Mouse (Mus musculus) NIH3T3 (cell line): ENCODE results near the gene Ceacam20.

Experiments
- DNase-seq: peaks from one replicate; pipeline ENCODE4 v3.0.0-alpha.2; 2012; ENCODE audit warnings: low read depth

Gene Ceacam20

GRCm38 (mm10) chr7:19964985-19965579, at the start of gene Ceacam20:
Gene Ceacam20, plus strand, starts transcription at chr7:19965412.
- peak; percentile 52 for DNase-seq

DNA sequence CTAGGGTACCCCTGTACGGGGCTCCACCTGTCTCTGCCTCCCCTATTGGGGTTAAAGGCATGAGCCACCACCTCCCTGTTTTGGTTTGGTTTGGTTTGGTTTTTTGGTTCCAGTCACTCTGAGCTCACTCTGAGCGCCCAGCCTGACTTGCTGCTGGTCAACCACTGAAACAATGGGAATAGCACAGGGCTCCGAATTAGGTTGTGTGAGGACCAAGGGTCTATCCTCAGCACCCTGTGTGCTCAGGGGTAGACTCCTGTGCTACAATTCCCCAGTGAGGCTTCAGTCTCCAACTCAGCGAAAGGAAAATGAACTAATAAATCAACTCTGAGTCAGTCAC, 45.1 kb upstream of the Ceacam20 start:
- no peak for DNase-seq

- DNase-seq: peak; percentile 97
These were observed 44.5 kb upstream of the Ceacam20 start, which contains the start of gene Pvr for GRCm38 (mm10) chr7:19920506-19921261. Gene Pvr, minus strand, starts transcription at chr7:19921160.

DNA sequence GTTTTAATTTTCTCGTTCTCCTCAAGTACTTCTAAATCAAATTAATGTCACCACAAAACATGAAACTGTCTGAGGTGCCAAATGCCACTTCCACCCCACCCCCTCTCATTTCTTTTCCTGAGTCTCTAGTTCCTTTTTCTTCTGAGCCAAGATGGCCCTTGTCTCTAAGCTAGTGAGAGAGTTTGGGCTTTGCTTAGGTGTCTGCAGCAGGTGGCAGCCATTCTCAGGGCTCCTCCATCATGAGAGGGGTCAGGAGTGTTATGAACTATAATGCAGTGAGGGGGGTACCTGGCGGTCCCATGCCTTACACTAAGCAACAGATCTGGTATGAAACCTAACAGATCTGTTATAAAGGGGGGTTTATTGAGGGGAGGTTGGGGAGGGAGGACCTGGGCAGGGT, 41.9 kb upstream of the Ceacam20 start:
- no peak for DNase-seq

- no peak for DNase-seq
These were observed 41.4 kb upstream of the Ceacam20 start for GRCm38 (mm10) chr7:19923797-19924196.

DNA sequence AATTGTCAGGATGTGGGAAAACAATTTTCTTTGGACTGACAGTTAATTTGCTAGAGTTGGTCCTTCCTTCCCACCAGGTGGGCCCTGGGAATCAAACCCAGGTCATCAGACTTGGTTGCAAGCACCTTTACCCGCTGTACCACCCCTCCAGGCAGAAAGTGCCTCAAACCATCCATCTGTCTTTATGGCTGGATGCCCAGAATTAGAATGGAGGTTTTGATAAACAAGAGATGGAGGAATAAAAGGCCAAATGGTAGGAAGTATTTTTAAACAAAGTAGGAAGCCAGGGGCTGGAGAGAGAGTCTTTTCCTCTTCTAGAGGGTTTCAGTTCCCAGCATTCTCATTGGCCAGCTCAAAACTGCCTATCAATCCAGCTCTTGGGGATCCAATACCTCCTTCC, 39.8 kb upstream of the Ceacam20 start:
- peak; percentile 56 for DNase-seq

DNA sequence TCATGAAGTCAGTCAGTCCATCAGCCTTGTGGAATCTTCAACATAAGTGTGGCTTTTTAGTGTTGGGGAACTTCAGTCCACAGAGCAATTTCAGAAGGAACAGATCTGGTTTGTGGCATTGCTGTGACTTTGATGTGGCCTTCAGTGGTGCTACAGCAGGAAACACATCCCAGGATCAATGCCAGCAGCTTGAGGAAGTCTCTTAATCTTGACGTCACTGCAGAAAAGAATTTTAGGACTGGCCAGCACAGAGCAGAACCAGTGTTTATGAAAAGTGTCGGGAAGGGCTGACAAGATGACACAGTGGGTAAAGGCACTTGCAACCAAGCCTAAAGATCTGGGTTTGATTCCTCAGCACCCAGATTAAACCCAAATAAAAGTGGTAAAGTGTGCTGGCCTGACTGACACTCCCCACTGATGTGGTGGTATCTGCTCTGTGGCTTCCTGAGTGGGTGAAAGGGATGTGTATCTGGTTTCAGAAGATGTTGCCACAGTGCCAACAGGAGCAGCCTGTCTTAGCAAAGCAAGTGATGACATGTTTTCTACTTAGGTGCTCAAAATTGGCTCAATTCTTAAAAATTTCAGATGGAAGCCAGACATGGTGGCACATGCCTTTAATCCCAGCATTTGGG, 38.2 kb upstream of the Ceacam20 start:
- DNase-seq: no peak

DNA sequence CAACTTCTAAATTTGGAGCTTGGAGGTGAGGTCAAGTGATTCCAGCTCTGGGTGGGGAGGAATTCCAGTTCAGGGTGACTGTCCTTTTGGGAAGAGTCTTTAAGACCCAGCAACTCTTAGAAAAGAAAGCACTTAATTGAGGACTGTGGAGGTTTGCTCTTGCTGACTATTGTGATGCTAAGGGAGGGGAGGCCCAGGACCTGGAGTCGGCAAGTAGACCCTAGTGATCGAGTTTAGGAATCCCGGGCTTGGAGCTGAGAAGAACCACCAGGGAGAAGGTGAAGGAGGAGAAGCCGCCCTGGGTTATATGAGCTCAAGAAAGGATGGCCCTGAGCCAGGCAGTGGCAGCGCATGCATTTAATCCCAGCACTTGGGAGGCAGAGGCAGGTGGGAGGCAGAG, 36.7 kb upstream of the Ceacam20 start:
- DNase-seq: no peak

GRCm38 (mm10) chr7:19930481-19930880, 34.7 kb upstream of the Ceacam20 start:
- DNase-seq: peak; percentile 55

GRCm38 (mm10) chr7:19932133-19932876, 32.9 kb upstream of the Ceacam20 start:
- DNase-seq: peak; percentile 29

DNA sequence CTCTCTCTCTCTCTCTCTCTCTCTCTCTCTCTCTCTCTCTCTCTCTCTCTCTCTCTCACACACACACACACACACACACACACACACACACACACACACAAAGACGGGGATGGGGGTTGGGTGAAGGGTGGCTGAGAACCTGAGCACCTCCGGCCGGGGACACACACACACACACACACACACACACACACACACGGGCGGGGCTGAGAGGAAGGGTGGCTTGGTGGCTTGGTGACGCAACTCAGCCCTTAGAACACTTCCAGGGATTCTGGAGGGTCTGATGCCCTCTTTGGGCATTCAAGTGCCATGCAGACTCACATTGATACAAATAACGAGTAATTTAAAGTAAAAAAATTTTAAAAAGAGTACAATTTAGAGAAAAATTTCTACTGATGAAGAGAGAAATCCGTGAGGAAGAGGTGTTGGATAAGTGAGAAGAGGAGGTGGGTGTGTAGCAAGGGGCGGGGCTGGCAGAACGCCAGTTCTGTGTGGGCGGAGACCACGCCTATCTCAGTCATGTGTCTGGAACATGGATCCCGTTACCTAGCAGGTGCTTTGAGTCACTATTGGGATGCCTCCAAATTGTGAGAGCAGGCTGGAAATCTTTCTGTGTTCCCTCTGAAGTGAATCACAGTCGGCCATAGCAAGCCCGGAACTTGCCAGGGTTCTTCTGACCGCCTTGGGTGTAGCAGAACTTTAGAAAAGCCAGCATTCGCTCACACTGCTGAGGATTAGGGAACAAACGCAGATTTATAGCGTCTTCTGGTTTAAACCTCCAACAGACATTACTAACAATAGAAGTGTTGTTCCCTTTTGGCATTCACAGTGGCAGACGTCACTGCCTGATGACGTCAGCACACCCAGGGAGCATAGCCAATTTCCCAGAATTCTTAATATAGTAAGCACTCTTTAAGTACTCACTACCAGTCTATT, 32.1 kb upstream of the Ceacam20 start:
- peak; percentile 89 for DNase-seq

DNA sequence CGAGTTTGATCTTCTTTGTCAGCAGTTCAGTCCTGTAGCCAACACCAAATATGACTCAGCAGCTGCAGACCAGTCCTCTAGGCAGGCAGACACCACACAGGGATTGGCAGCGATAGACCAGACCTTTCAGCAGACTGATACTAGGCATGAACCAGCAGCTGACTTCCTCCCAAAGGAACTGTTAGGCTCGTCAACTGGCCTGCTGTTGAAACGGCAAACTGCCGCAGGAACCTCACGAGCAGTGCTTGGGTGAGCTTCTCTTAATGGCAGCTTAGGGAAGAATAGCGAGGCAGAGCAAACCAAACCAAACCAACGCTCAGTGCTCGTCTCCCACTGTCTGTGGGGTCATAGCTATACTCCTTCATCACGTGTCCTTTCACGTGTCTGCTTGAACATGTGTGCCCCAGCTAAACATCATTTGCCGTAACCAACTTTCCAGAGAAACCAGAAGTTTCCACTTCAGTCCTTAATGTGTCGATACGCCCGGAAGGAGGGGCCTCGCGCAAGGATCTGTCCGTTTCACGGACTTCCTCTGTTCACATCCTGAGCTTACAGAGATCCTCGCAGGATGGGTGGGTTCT, 30.0 kb upstream of the Ceacam20 start:
- peak; percentile 80 for DNase-seq

GRCm38 (mm10) chr7:19935961-19936360, 29.3 kb upstream of the Ceacam20 start:
- DNase-seq: peak; percentile 49

DNA sequence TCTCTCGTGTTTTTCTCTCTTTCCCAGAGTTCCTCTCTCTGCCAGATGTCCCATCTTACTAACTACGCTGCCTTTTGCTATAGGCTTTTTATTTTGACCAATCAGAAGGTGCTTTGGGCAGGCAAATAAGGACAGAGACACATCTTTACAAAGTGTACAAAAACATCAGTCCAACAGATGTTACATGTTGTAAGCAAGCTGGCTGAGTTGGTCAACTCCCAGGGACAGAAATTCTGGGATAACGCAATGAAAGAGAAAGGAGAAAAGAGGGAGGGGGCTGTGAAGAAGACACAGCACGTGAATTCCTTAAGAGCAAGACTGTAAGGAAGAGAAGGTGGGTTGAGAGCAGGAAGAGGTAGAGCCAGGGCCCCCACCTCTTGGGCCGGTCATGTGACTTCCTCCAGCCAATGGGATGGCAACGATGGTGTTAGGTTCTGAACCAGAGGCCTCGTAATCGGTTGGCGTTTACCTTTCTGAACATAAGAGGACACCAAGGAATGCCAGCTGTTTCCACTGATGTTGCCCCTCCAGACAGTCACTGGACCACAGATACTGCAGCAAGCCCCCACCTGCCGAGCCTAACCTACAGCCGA, 27.9 kb upstream of the Ceacam20 start:
- DNase-seq: no peak

- peak; percentile 56 for DNase-seq
These were observed 25.5 kb upstream of the Ceacam20 start for GRCm38 (mm10) chr7:19939555-19940235.

DNA sequence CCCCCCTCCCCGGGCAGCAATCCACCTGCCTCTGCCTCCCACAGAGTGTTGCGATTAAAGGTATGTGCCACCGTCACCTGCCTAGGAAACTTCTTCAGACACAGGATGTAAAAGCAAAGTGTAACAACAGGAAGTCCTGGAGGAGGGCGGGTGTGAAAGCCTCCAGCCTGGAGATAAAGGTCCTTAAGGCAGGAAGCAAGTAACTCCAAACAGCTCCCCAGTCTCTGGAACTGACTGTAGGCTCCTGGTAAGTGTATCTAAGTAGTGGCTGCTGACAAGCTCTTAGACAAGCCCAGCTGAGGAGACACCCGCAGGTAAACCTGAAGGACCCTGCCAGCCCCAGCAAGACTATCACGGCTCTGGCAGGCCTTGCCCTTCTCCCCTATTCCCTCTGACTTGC, 25.0 kb upstream of the Ceacam20 start:
- no peak for DNase-seq

DNA sequence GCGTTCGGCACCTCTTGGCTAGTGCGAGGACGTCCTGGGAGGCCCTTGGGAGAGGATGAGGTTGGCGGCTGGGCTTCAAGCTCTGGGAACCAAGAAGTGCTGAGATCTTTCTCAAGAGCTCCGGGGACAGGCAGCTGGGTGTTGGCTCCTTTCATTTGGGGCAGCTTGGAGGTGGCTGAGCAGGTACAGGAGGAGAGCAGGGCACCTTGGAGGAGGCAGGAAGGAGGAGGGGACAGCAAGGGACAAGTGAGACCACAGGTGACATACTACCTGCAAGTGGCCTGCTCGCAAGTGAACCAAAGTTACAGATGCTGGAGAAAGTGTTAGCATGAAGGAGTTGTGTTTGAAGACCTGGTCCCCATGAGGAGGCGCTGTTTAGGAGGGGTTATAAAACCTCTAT, 20.5 kb upstream of the Ceacam20 start:
- DNase-seq: no peak

- DNase-seq: no peak
These were observed 20.0 kb upstream of the Ceacam20 start for GRCm38 (mm10) chr7:19945201-19945600.

DNA sequence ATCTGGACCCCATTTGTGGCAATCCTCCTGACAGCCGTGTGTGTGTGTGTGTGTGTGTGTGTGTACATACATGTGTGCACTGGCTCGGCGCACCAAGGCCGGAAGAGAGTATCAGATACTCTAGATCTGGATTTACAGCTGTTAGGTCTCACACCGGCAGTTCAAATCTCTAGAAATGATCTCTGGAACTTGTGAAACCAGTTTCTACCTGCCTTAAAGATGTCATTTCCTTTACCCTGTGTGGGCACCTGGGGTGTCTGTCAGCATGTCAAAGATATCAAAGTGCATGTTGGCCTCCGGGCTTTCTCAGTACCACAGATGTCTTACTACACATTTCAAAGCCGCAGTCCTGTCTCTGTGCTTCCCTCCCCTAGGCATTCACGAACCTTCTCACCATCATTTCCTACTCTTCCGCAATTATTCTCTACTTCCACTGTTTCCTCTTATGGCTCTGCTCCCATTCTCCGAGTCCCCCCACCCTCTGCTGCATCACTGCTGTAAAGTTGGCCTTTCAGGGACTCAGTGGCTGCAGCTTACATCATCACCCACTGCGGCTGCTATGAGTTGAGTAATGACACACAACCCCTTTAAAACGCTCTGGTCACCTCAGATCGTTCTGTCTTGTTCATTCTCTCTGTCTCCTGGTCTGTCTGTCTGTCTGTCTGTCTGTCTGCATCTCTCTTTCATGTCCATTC, 19.2 kb upstream of the Ceacam20 start:
- DNase-seq: no peak

GRCm38 (mm10) chr7:19948956-19949355, 16.3 kb upstream of the Ceacam20 start:
- no peak for DNase-seq
